Mouse (Mus musculus) midbrain, embryonic 12.5 days (tissue): ENCODE data around the gene Zbtb17. TPM values are rescaled to one million over a fixed set of nuclear protein-coding genes. Genes with fewer than 3 reads are reported as not detected.

Experiments used
- ATAC-seq: fragments of 200-750 bp; cut with Nextera tagmentation; 2 replicates; pipeline ENCODE4 v1.8.0; 2017; ENCODE audit warnings: low read depth, moderate TSS enrichment, moderate library complexity; ENCODE audit not compliant: low FRiP score
- H3K27ac ChIP-seq: fragments of 300-500 bp; sonication (generic); replicated peaks from 2 replicates; pipeline ENCODE4 v1.5.1; 2016; ENCODE audit warnings: mild to moderate bottlenecking
- H3K27me3 ChIP-seq: fragments of 300-500 bp; sonication (generic); 2 replicates; pipeline ENCODE4 v1.6.1; 2016; ENCODE audit warnings: mild to moderate bottlenecking
- H3K36me3 ChIP-seq: fragments of 300-500 bp; sonication (generic); 2 replicates; pipeline ENCODE4 v1.6.1; 2016
- H3K4me1 ChIP-seq: fragments of 300-500 bp; sonication (generic); 2 replicates; pipeline ENCODE4 v1.6.1; 2016
- H3K4me2 ChIP-seq: fragments of 300-500 bp; sonication (generic); replicated peaks from 2 replicates; pipeline ENCODE4 v1.6.1; 2016; ENCODE audit warnings: mild to moderate bottlenecking, moderate library complexity
- H3K4me3 ChIP-seq: fragments of 300-500 bp; sonication (generic); 2 replicates; pipeline ENCODE4 v1.5.1; 2016; ENCODE audit warnings: mild to moderate bottlenecking
- H3K9ac ChIP-seq: fragments of 300-500 bp; sonication (generic); replicated peaks from 2 replicates; pipeline ENCODE4 v1.6.1; 2016; ENCODE audit warnings: mild to moderate bottlenecking, moderate library complexity
- H3K9me3 ChIP-seq: fragments of 300-500 bp; sonication (generic); 2 replicates; pipeline ENCODE4 v1.6.1; 2016; ENCODE audit warnings: mild to moderate bottlenecking
- WGBS: fragments of 180-500 bp; shearing (Covaris S2); methylation state at CpG from one replicate; pipeline ENCODE4 v1.1.7; 2016; 5-methylcytosine and 5-hydroxymethylcytosine counted together
- polyA plus RNA-seq: library from polyadenylated mRNA; unstranded; fragments of >200 nt; fragmentation: Nextera tagmentation; extraction: Ambion mirVana; gene quantifications from 2 replicates; pipeline ENCODE4 v1.2.1, GENCODE M21; 2016

Zbtb17 gene
- polyA plus RNA-seq, 1 experiment from 2014 or later = 63.8 TPM

GRCm38 (mm10) chr4:141479411-141479810, 35.0 kb downstream of the Zbtb17 start:
- WGBS = 96% methylated on average over 8 of the region's 8 CpGs

GRCm38 (mm10) chr4:141484071-141484470, 39.6 kb downstream of the Zbtb17 start:
- no peak overlapping the region for H3K4me2 ChIP-seq
- 94% methylated on average over 11 of the region's 11 CpGs for whole genome bisulfite sequencing
- H3K36me3 ChIP-seq = peaks cover 95% of the 10 kb centered on the region
- H3K4me1 ChIP-seq = no peaks in the 10 kb centered on the region
- H3K4me3 ChIP-seq = no peak overlapping the region
- ATAC-seq = no peak
- H3K27ac ChIP-seq = no peak overlapping the region
- no peak overlapping the region for H3K9ac ChIP-seq
- H3K27me3 ChIP-seq = no peaks in the 10 kb centered on the region
- H3K9me3 ChIP-seq = no peaks in the 10 kb centered on the region

More at GRCm38 (mm10) chr4:141479411-141479810, 35.0 kb downstream of the Zbtb17 start:
- Histone ChIP-seq H3K9me3 (no peaks in the 10 kb centered on the region), H3K4me3 (no peak overlapping the region), H3K27me3 (no peaks in the 10 kb centered on the region), H3K4me1 (no peaks in the 10 kb centered on the region), H3K4me2 (no peak overlapping the region), H3K9ac (no peak overlapping the region), H3K27ac (no peak overlapping the region), H3K36me3 (peaks cover 96% of the 10 kb centered on the region)
- no peak for ATAC-seq

DNA sequence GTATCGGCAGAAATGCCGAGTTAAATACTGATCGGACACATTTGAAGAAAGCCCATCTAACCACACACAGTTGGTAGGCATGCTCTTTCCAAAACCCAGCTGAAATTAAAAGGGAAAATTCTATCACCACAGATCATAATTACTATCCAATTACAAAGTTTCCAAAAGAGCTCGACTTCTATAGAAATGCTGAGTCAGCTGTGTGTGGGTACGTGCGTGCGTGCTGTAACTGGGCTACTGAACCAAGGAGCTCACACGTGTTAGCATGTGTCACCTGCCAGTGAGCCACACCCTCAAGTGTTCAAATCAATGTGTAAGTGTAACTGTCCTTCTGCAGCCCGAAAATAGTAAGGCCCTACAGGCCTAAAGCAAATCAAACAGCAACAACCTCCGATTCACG, 43.1 kb downstream of the Zbtb17 start:
- no peak overlapping the region for H3K4me3 ChIP-seq
- peaks cover 97% of the 10 kb centered on the region for H3K36me3 ChIP-seq
- no peak overlapping the region for H3K27ac ChIP-seq
- H3K27me3 ChIP-seq = no peaks in the 10 kb centered on the region
- H3K4me1 ChIP-seq = no peaks in the 10 kb centered on the region
- no peaks in the 10 kb centered on the region for H3K9me3 ChIP-seq
- no peak for ATAC-seq
- no peak overlapping the region for H3K4me2 ChIP-seq
- H3K9ac ChIP-seq = no peak overlapping the region
- WGBS = 96% methylated on average over 11 of the region's 11 CpGs

- H3K4me1 ChIP-seq = no peaks in the 10 kb centered on the region
- H3K4me2 ChIP-seq = no peak overlapping the region
- WGBS = 93% methylated on average over 4 of the region's 4 CpGs
- H3K27ac ChIP-seq = no peak overlapping the region
- no peak overlapping the region for H3K4me3 ChIP-seq
- H3K36me3 ChIP-seq = peaks cover 96% of the 10 kb centered on the region
- no peak overlapping the region for H3K9ac ChIP-seq
- ATAC-seq = no peak
- H3K9me3 ChIP-seq = no peaks in the 10 kb centered on the region
- no peaks in the 10 kb centered on the region for H3K27me3 ChIP-seq
Measured at GRCm38 (mm10) chr4:141488670-141489069, 44.2 kb downstream of the Zbtb17 start.

GRCm38 (mm10) chr4:141500637-141501036, 56.2 kb downstream of the Zbtb17 start:
- Histone ChIP-seq H3K9me3 (no peaks in the 10 kb centered on the region), H3K4me3 (no peak overlapping the region), H3K9ac (no peak overlapping the region), H3K36me3 (peaks cover 5% of the 10 kb centered on the region), H3K4me2 (no peak overlapping the region), H3K27ac (no peak overlapping the region), H3K4me1 (peaks cover 13% of the 10 kb centered on the region), H3K27me3 (no peaks in the 10 kb centered on the region)
- no peak for ATAC-seq
- WGBS = 71% methylated on average over 4 of the region's 4 CpGs

- WGBS = 68% methylated on average over 5 of the region's 5 CpGs
- Histone ChIP-seq H3K4me2 (no peak overlapping the region), H3K27ac (no peak overlapping the region), H3K4me3 (no peak overlapping the region), H3K9ac (no peak overlapping the region), H3K4me1 (peaks cover 13% of the 10 kb centered on the region), H3K36me3 (0 out of 2 replicates have a peak, but pooled peaks cover 5% of the 10 kb centered on the region), H3K9me3 (no peaks in the 10 kb centered on the region), H3K27me3 (no peaks in the 10 kb centered on the region)
- ATAC-seq = no peak
Measured at GRCm38 (mm10) chr4:141501058-141501457, 56.6 kb downstream of the Zbtb17 start.

- Histone ChIP-seq H3K4me1 (peaks cover 25% of the 10 kb centered on the region), H3K36me3 (no peaks in the 10 kb centered on the region), H3K4me2 (no peak overlapping the region), H3K27me3 (no peaks in the 10 kb centered on the region), H3K9ac (no peak overlapping the region), H3K27ac (no peak overlapping the region), H3K4me3 (no peak overlapping the region), H3K9me3 (no peaks in the 10 kb centered on the region)
- WGBS = 75% methylated on average over 5 of the region's 5 CpGs
- no peak for ATAC-seq
Measured at GRCm38 (mm10) chr4:141502723-141503122, 58.3 kb downstream of the Zbtb17 start.

- Histone ChIP-seq H3K27me3 (no peaks in the 10 kb centered on the region), H3K27ac (no peak overlapping the region), H3K4me1 (peaks cover 25% of the 10 kb centered on the region), H3K36me3 (no peaks in the 10 kb centered on the region), H3K9ac (no peak overlapping the region), H3K9me3 (no peaks in the 10 kb centered on the region), H3K4me2 (no peak overlapping the region), H3K4me3 (no peak overlapping the region)
- 94% methylated on average over 4 of the region's 4 CpGs for WGBS
- no peak for ATAC-seq
Measured at GRCm38 (mm10) chr4:141504471-141504870, 60.0 kb downstream of the Zbtb17 start.

GRCm38 (mm10) chr4:141505810-141506209, 61.4 kb downstream of the Zbtb17 start:
- H3K36me3 ChIP-seq = no peaks in the 10 kb centered on the region
- H3K27ac ChIP-seq = no peak overlapping the region
- 94% methylated on average over 11 of the region's 11 CpGs for WGBS
- H3K4me1 ChIP-seq = peaks cover 25% of the 10 kb centered on the region
- no peak overlapping the region for H3K4me2 ChIP-seq
- no peak overlapping the region for H3K4me3 ChIP-seq
- H3K9ac ChIP-seq = no peak overlapping the region
- H3K9me3 ChIP-seq = no peaks in the 10 kb centered on the region
- no peaks in the 10 kb centered on the region for H3K27me3 ChIP-seq
- ATAC-seq = no peak

- H3K27ac ChIP-seq = peak overlapping the region; percentile 66
- 73% methylated on average over 10 of the region's 10 CpGs for WGBS
- H3K9me3 ChIP-seq = no peaks in the 10 kb centered on the region
- no peak overlapping the region for H3K4me3 ChIP-seq
- H3K36me3 ChIP-seq = no peaks in the 10 kb centered on the region
- peaks cover 20% of the 10 kb centered on the region for H3K4me1 ChIP-seq
- no peaks in the 10 kb centered on the region for H3K27me3 ChIP-seq
- peak; percentile 62 for ATAC-seq
- H3K4me2 ChIP-seq = no peak overlapping the region
- H3K9ac ChIP-seq = no peak overlapping the region
Measured at GRCm38 (mm10) chr4:141506352-141506751, 61.9 kb downstream of the Zbtb17 start.

DNA sequence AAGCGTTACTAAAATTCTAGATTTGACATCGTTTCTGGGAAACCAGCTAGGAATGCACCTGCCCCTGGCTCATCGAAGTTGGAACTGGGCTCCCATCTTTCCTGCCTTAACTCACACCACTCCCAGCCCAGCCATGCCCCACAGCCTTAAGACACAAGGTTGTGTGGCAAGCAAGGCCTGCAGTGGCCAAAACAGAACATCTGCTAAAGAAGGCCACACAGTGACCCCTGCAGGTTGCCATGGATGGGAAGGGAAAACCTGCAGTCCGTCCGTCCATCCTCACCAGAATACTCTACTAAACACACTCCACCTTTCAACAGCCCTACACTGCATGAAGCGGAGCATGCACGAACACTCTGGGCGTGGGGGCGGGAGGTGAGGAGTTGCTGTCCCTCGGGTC, 62.4 kb downstream of the Zbtb17 start:
- Histone ChIP-seq H3K4me1 (peaks cover 17% of the 10 kb centered on the region; the same call in 1 of the 2 replicates), H3K27me3 (no peaks in the 10 kb centered on the region), H3K9ac (no peak overlapping the region), H3K27ac (peak overlapping the region; percentile 66), H3K4me2 (no peak overlapping the region), H3K9me3 (no peaks in the 10 kb centered on the region), H3K36me3 (no peaks in the 10 kb centered on the region), H3K4me3 (no peak overlapping the region)
- no peak for ATAC-seq
- 82% methylated on average over 10 of the region's 10 CpGs for WGBS

DNA sequence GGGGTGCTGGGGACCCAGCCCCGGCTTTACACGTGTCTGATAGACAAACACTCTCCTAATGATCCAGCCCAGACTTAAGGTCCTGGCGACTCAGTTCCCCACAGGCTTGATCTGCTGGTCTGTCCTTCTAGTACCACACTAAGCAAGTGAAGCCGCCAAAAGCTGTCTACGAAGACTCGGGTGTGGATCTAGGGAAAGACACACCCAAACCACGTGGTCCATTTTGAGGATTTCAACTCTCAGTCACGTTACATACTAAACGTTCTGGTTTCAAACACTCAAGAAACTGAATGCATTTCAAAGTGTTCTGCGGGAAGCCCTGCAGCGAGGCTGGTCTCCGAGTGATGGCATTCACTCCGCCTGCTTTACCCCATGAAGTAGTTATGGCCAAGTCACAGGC, 66.0 kb downstream of the Zbtb17 start:
- Histone ChIP-seq H3K4me3 (no peak overlapping the region), H3K27me3 (no peaks in the 10 kb centered on the region), H3K4me1 (peaks cover 13% of the 10 kb centered on the region; the same call in 1 of the 2 replicates), H3K36me3 (peaks cover 9% of the 10 kb centered on the region; the same call in 1 of the 2 replicates), H3K9ac (no peak overlapping the region), H3K9me3 (no peaks in the 10 kb centered on the region), H3K27ac (no peak overlapping the region), H3K4me2 (no peak overlapping the region)
- 89% methylated on average over 13 of the region's 13 CpGs for WGBS
- no peak for ATAC-seq

DNA sequence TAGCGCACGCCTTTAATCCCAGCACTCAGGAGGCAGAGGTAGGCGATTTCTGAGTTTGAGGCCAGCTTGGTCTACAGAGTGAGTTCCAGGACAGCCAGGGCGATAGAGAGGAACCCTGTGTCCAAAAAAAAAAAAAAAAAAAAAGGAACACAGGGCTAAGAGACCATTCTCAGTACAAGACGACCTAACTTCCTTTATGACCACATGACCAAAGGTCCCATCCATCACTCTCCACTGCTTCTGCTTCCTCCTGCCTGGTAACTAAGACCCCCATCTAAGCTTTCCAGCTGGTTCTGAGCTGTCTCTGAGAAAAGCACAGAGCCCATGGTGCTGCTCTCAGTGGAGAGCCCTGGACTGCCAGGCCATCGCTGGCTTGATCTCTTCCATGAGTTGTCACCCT, 67.7 kb downstream of the Zbtb17 start:
- Histone ChIP-seq H3K27ac (no peak overlapping the region), H3K4me3 (no peak overlapping the region), H3K9ac (no peak overlapping the region), H3K36me3 (peaks cover 26% of the 10 kb centered on the region), H3K9me3 (no peaks in the 10 kb centered on the region), H3K4me2 (no peak overlapping the region), H3K27me3 (no peaks in the 10 kb centered on the region), H3K4me1 (peaks cover 3% of the 10 kb centered on the region; the same call in 1 of the 2 replicates)
- WGBS = 85% methylated on average over 6 of the region's 6 CpGs
- ATAC-seq = no peak
